Mouse (Mus musculus) brain, embryonic 14.5 days (tissue): Measurements from ENCODE around the gene Ets1. TPM values are rescaled to one million over a fixed set of nuclear protein-coding genes. Genes with fewer than 3 reads are reported as not detected.

ENCODE experiments used
- DNase-seq: peaks from one replicate; pipeline ENCODE4 v3.0.0-alpha.2; 2011; ENCODE audit warnings: low read depth
- CTCF ChIP-seq: fragments of 200-500 bp; IDR thresholded peaks from 2 replicates; pipeline ENCODE4 v1.5.1; 2012; ENCODE audit warnings: inconsistent platforms, mild to moderate bottlenecking, moderate library complexity, borderline replicate concordance; ENCODE audit not compliant: insufficient read depth, insufficient read length; ENCODE audit errors: extremely low read depth
- POLR2A ChIP-seq: fragments of 200-500 bp; IDR thresholded peaks from 2 replicates; pipeline ENCODE4 v1.6.1; 2012; ENCODE audit warnings: mild to moderate bottlenecking, inconsistent platforms, borderline replicate concordance; ENCODE audit not compliant: poor library complexity, insufficient read depth, insufficient read length, severe bottlenecking; ENCODE audit errors: extremely low read depth
- polyA plus RNA-seq: library from polyadenylated mRNA; depleted of rRNA; stranded (reverse); fragments of >200 nt; gene quantifications from 2 replicates; pipeline ENCODE4 v1.2.3, GENCODE M21; 2012

The Ets1 gene
- polyA plus RNA-seq, 1 experiment, result 15.8 TPM

- no peak for DNase-seq
- TF ChIP-seq CTCF (no peak), POLR2A (no peak)
Measured at GRCm38 (mm10) chr9:32693411-32693810, 57.4 kb downstream of the Ets1 start.

- DNase-seq, result no peak
- TF ChIP-seq CTCF (no peak), POLR2A (no peak)
Measured at GRCm38 (mm10) chr9:32694111-32694824, 58.2 kb downstream of the Ets1 start.

GRCm38 (mm10) chr9:32694916-32695490, 59.0 kb downstream of the Ets1 start:
- TF ChIP-seq CTCF, result no peak
- TF ChIP-seq POLR2A, result no peak

GRCm38 (mm10) chr9:32695492-32696190, 59.6 kb downstream of the Ets1 start:
- TF ChIP-seq CTCF, result no peak
- TF ChIP-seq POLR2A, result no peak
- DNase-seq, result peak; percentile 95

More at GRCm38 (mm10) chr9:32694916-32695490, 59.0 kb downstream of the Ets1 start:
- DNase-seq, result no peak

- TF ChIP-seq POLR2A, result no peak
- TF ChIP-seq CTCF, result no peak
- DNase-seq, result no peak
Measured at GRCm38 (mm10) chr9:32696259-32696658, 60.2 kb downstream of the Ets1 start.

DNA sequence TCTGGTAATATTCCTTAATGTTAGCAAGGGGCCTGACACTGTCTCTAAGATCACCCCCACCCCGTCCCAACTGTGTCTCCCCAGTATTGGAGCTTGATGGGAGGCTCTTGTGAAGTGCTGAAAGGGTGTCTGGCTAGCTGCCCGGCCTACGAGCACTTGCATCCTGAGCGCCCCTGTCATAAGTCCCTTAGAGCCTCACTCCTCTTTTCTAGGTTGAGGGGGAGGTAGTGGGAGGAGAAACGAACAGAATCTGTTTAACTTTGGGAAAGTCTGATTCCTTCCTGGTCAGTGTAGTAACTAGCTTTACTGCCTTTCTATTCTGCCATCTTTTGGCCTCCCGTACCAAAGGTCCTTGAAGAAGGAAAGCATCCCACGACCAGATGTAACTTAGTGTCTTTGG, 60.7 kb downstream of the Ets1 start:
- DNase-seq, result peak; percentile 70
- TF ChIP-seq CTCF, result no peak
- TF ChIP-seq POLR2A, result no peak

- no peak for TF ChIP-seq POLR2A
- TF ChIP-seq CTCF, result no peak
- DNase-seq, result no peak
Measured at GRCm38 (mm10) chr9:32697291-32698110, 61.5 kb downstream of the Ets1 start.

- TF ChIP-seq POLR2A, result no peak
- no peak for TF ChIP-seq CTCF
- no peak for DNase-seq
Measured at GRCm38 (mm10) chr9:32698766-32699165, 62.7 kb downstream of the Ets1 start.

GRCm38 (mm10) chr9:32699391-32699841, 63.4 kb downstream of the Ets1 start:
- no peak for TF ChIP-seq CTCF
- no peak for TF ChIP-seq POLR2A
- no peak for DNase-seq

DNA sequence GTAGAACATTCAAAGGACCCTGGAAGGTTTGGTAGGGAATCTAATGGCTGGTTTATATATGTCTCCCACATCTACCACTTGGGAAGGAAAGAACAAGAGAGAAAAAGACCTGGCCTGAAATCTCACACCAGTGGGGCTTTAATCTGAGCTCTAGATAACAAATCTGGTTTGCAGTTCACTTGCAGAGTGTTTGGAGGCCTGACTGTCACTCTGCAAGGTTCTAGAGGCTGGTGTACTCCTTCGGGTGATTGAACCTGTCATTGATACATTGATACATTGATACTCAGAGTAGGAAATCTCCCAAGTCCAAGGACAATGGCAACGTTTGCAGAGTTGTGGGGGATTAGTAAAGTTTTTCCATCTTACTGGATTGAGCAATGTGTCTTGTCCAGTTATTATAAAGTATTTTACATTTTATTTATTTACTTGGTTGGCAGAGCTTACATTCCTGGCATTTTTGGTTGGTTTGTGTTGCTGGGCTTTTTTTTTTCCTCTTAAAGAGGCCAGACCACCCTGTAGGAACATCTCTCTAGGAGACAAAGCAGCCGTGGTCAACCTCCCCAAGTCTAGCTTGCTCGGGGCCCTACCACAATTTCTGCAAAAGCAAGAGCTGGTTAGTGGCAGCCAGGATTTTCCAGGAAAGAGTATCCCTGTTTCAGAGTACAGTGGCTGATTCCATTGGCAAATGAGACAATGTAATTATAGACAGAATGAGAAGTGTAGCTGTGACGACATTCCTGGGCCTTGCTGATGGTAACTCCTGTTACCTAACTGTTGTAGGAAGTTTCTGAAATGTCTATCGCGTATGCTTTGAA, 64.3 kb downstream of the Ets1 start:
- no peak for DNase-seq
- TF ChIP-seq POLR2A (no peak), CTCF (no peak)
